Mouse (Mus musculus) CH12.LX (cell line): ENCODE measurements around the gene Arhgef33. TPM values are rescaled to one million over a fixed set of nuclear protein-coding genes. Genes with fewer than 3 reads are reported as not detected.

ENCODE experiments used
- DNase-seq: peaks from one replicate; pipeline ENCODE4 v3.0.0-alpha.2; 2013; ENCODE audit errors: extremely low read depth
- H3K27ac ChIP-seq: 2 replicates; pipeline ENCODE4 v1.5.1; 2012; ENCODE audit warnings: low read depth, mild to moderate bottlenecking, control low read depth, moderate library complexity; ENCODE audit not compliant: insufficient read depth
- H3K27me3 ChIP-seq: replicated peaks from 2 replicates; pipeline ENCODE3; 2012; ENCODE audit warnings: inconsistent platforms
- H3K36me3 ChIP-seq, 2 experiments: replicated peaks in 1 of 2; 2 replicates each; pipeline versions ENCODE3 to v1.6.1; 2012; ENCODE audit warnings: inconsistent platforms in 1 of 2, low read length in 1 of 2, mild to moderate bottlenecking in 1 of 2, mixed read lengths in 1 of 2, moderate library complexity in 1 of 2; ENCODE audit not compliant: control insufficient read depth in 1 of 2, insufficient read depth in 1 of 2
- H3K4me1 ChIP-seq, 2 experiments: 2 replicates each; pipeline ENCODE4 v1.6.1; 2012; ENCODE audit warnings: inconsistent platforms in 1 of 2, moderate library complexity in 1 of 2; ENCODE audit not compliant: insufficient read depth in 2 of 2, control insufficient read depth in 1 of 2
- H3K4me2 ChIP-seq: 2 replicates; pipeline ENCODE4 v1.6.1; 2012; ENCODE audit warnings: low read depth, mild to moderate bottlenecking, control low read depth; ENCODE audit not compliant: poor library complexity, insufficient read depth, severe bottlenecking
- H3K4me3 ChIP-seq, 3 experiments: fragments of 150-350 bp in 1 of 3; sonication (generic) in 1 of 3; replicated peaks in 1 of 3; 2 replicates each; pipeline versions ENCODE3 to v1.5.1; 2011 to 2012; ENCODE audit warnings: low read depth in 2 of 3, low read length in 2 of 3, mild to moderate bottlenecking in 2 of 3, moderate library complexity in 2 of 3, control low read depth in 1 of 3, improper control_type of control experiment in 1 of 3, inconsistent platforms in 1 of 3, mixed read lengths in 1 of 3; ENCODE audit not compliant: poor library complexity in 1 of 3
- H3K79me2 ChIP-seq: replicated peaks from 2 replicates; pipeline ENCODE4 v1.6.1; 2012; ENCODE audit warnings: mild to moderate bottlenecking, moderate library complexity; ENCODE audit not compliant: control insufficient read depth, poor library complexity, insufficient read depth, severe bottlenecking; ENCODE audit errors: extremely low read depth
- H3K9ac ChIP-seq: 2 replicates; pipeline ENCODE4 v1.6.1; 2012; ENCODE audit warnings: low read depth, mild to moderate bottlenecking, control low read depth, moderate library complexity; ENCODE audit not compliant: insufficient read depth
- H3K9me3 ChIP-seq: replicated peaks from 2 replicates; pipeline ENCODE3; 2012; ENCODE audit warnings: low read length, inconsistent platforms, mixed read lengths
- BHLHE40 ChIP-seq: IDR thresholded peaks from 2 replicates; pipeline ENCODE4 v1.6.1; 2011; ENCODE audit warnings: mild to moderate bottlenecking, low read depth, low read length, improper control_type of control experiment
- CHD1 ChIP-seq: IDR thresholded peaks from 2 replicates; pipeline ENCODE4 v1.6.1; 2012; ENCODE audit warnings: low read depth, low read length, improper control_type of control experiment, inconsistent platforms
- CTCF ChIP-seq, 2 experiments: IDR thresholded peaks in 1 of 2; conservative IDR thresholded peaks in 1 of 2; 2 replicates each; pipeline ENCODE4 v1.5.1; 2011 to 2012; ENCODE audit warnings: low read depth in 2 of 2, low read length in 2 of 2, improper control_type of control experiment in 1 of 2, inconsistent platforms in 1 of 2, mild to moderate bottlenecking in 1 of 2, moderate library complexity in 1 of 2
- E2F4 ChIP-seq: IDR thresholded peaks from 2 replicates; pipeline ENCODE4 v1.6.1; 2011; ENCODE audit warnings: low read depth, low read length, improper control_type of control experiment; ENCODE audit not compliant: insufficient replicate concordance
- EP300 ChIP-seq: IDR thresholded peaks from 2 replicates; pipeline ENCODE4 v1.6.1; 2011; ENCODE audit warnings: low read length, improper control_type of control experiment
- HCFC1 ChIP-seq: IDR thresholded peaks from 2 replicates; pipeline ENCODE4 v1.6.1; 2012; ENCODE audit warnings: low read depth, mild to moderate bottlenecking, inconsistent platforms, low read length, improper control_type of control experiment
- JUND ChIP-seq: conservative IDR thresholded peaks from 2 replicates; pipeline ENCODE4 v1.6.1; 2011; ENCODE audit warnings: low read depth, low read length, improper control_type of control experiment
- MAFK ChIP-seq: IDR thresholded peaks from 2 replicates; pipeline ENCODE4 v1.6.1; 2011; ENCODE audit warnings: low read length, improper control_type of control experiment; ENCODE audit not compliant: insufficient replicate concordance
- MAX ChIP-seq: IDR thresholded peaks from 2 replicates; pipeline ENCODE4 v1.6.1; 2011; ENCODE audit warnings: low read length, improper control_type of control experiment
- MXI1 ChIP-seq: IDR thresholded peaks from 2 replicates; pipeline ENCODE4 v1.6.1; 2011; ENCODE audit warnings: mild to moderate bottlenecking, low read depth, low read length, improper control_type of control experiment
- MYC ChIP-seq: IDR thresholded peaks from 2 replicates; pipeline ENCODE4 v1.6.1; 2011; ENCODE audit warnings: low read depth, mild to moderate bottlenecking, improper control_type of control experiment, low read length
- POLR2AphosphoS2 ChIP-seq: IDR thresholded peaks from 2 replicates; pipeline ENCODE4 v1.6.1; 2011; ENCODE audit warnings: low read depth, low read length, improper control_type of control experiment
- RAD21 ChIP-seq: IDR thresholded peaks from 2 replicates; pipeline ENCODE4 v1.6.1; 2011; ENCODE audit warnings: low read depth, mild to moderate bottlenecking, low read length, improper control_type of control experiment, moderate library complexity
- USF2 ChIP-seq: conservative IDR thresholded peaks from 2 replicates; pipeline ENCODE4 v1.6.1; 2011; ENCODE audit warnings: low read depth, low read length, improper control_type of control experiment
- ZC3H11A ChIP-seq: IDR thresholded peaks from 2 replicates; pipeline ENCODE4 v1.6.1; 2012; ENCODE audit warnings: low read depth, mild to moderate bottlenecking, inconsistent platforms, low read length, improper control_type of control experiment
- ZNF384 ChIP-seq: IDR thresholded peaks from 2 replicates; pipeline ENCODE4 v1.6.1; 2012; ENCODE audit warnings: low read depth, low read length, improper control_type of control experiment, inconsistent platforms
- dilution Hi-C: fragments of 300-500 bp; cut with MboI; formaldehyde crosslinking; loops from 2 replicates; pipeline ENCODE4 v1.14.3; 2020; ENCODE audit warnings: low sequenced_read_pairs; ENCODE audit not compliant: extremely low pct_unique_long_range_greater_than_20kb, extremely low pct_ligation_motif_present
- in situ Hi-C: fragments of 300-500 bp; cut with MboI; formaldehyde crosslinking; loops from 3 replicates; pipeline ENCODE4 v1.14.3; 2019; ENCODE audit warnings: low sequenced_read_pairs, low pct_ligation_motif_present, low pct_unique_long_range_greater_than_20kb, mixed read lengths
- polyA plus RNA-seq: library from polyadenylated mRNA; unstranded; fragments of >175 nt; gene quantifications from 2 replicates; pipeline ENCODE4 v1.2.1, GENCODE M21; 2012; ENCODE audit warnings: low read depth; ENCODE audit not compliant: insufficient read length
- total RNA-seq, 2 experiments: library from RNA; depleted of rRNA; stranded (reverse); fragments of 300-350 nt in 1 of 2; fragments of >200 nt in 1 of 2; gene quantifications; 2 replicates each; pipeline ENCODE4 v1.2.3; 2012 to 2014

Gene Arhgef33
- total and polyA plus RNA-seq, 3 experiments: 0.55 TPM; not detected in 2

- H3K4me2 ChIP-seq: no peak overlapping the region
- no peaks in the 10 kb centered on the region for H3K79me2 ChIP-seq
- no peak overlapping the region for H3K9ac ChIP-seq
- H3K36me3 ChIP-seq: peaks cover 53 to 85% of the 10 kb centered on the region in 2 experiments
- peaks cover 0 to 6% of the 10 kb centered on the region in 2 experiments; a peak in 1 of 4 replicates for H3K4me1 ChIP-seq
- TF ChIP-seq ZNF384 (no peak), JUND (no peak), HCFC1 (no peak), MYC (no peak), USF2 (no peak), CHD1 (no peak), MAFK (no peak), RAD21 (no peak), MXI1 (no peak), ZC3H11A (no peak), POLR2AphosphoS2 (no peak), MAX (no peak), BHLHE40 (no peak), E2F4 (no peak), CTCF (conservative IDR thresholded peaks at IDR 0.05 in 1 of 2, IDR thresholded peaks at IDR 0.05 in 1 of 2; ENCODE audit: low read depth in 2 of 2, low read length in 2 of 2) (no peak), EP300 (no peak)
- in situ Hi-C loops (no loop called here), dilution Hi-C loops (no loop called here)
- no peak overlapping the region for H3K27ac ChIP-seq
- no peak overlapping the region for H3K4me3 ChIP-seq
- H3K9me3 ChIP-seq: no peaks in the 10 kb centered on the region
- no peak for DNase-seq
- no peaks in the 10 kb centered on the region for H3K27me3 ChIP-seq
Measured at GRCm38 (mm10) chr17:80446470-80446869, 139.3 kb downstream of the Arhgef33 start.

Other genes starting within 250 kb of the Arhgef33 start
- gene Hnrnpll, start 245.1 kb upstream of the Arhgef33 start, total RNA-seq (2012; rRNA removed): 24.1 and 26.1 TPM in 2 replicates
- gene Hnrnpll, start 245.1 kb upstream of the Arhgef33 start, total RNA-seq (2014; rRNA removed): 22.3 and 24.2 TPM in 2 replicates
- gene Hnrnpll, start 245.1 kb upstream of the Arhgef33 start, polyA plus RNA-seq: 14.4 TPM in 2 replicates
- not detected in 2 replicates for gene Galm, start 179.9 kb upstream of the Arhgef33 start, total RNA-seq (2012; rRNA removed)
- gene Galm, start 179.9 kb upstream of the Arhgef33 start, total RNA-seq (2014; rRNA removed): 0.09 TPM in 1 of 2 replicates, not detected in the other
- gene Galm, start 179.9 kb upstream of the Arhgef33 start, polyA plus RNA-seq: not detected in 2 replicates
- gene Srsf7, start 100.1 kb upstream of the Arhgef33 start, total RNA-seq (2012; rRNA removed): 268 and 366 TPM in 2 replicates
- gene Srsf7, start 100.1 kb upstream of the Arhgef33 start, total RNA-seq (2014; rRNA removed): 442 and 482 TPM in 2 replicates
- gene Srsf7, start 100.1 kb upstream of the Arhgef33 start, polyA plus RNA-seq: 383 and 398 TPM in 2 replicates
- 0.13 TPM in 1 of 2 replicates, not detected in the other for gene Ttc39d, start 99.9 kb upstream of the Arhgef33 start, total RNA-seq (2012; rRNA removed)
- not detected in 2 replicates for gene Ttc39d, start 99.9 kb upstream of the Arhgef33 start, total RNA-seq (2014; rRNA removed)
- gene Ttc39d, start 99.9 kb upstream of the Arhgef33 start, polyA plus RNA-seq: not detected in 2 replicates
- gene Gemin6, start 83.0 kb upstream of the Arhgef33 start, total RNA-seq (2012; rRNA removed): 65.6 and 85.9 TPM in 2 replicates
- 120 and 143 TPM in 2 replicates for gene Gemin6, start 83.0 kb upstream of the Arhgef33 start, total RNA-seq (2014; rRNA removed)
- gene Gemin6, start 83.0 kb upstream of the Arhgef33 start, polyA plus RNA-seq: 63.4 and 66.0 TPM in 2 replicates
- gene Morn2, start 17.2 kb upstream of the Arhgef33 start, total RNA-seq (2012; rRNA removed): 18.3 and 18.4 TPM in 2 replicates
- gene Morn2, start 17.2 kb upstream of the Arhgef33 start, total RNA-seq (2014; rRNA removed): 13.9 and 14.5 TPM in 2 replicates
- 17.2 and 18.1 TPM in 2 replicates for gene Morn2, start 17.2 kb upstream of the Arhgef33 start, polyA plus RNA-seq
- 13.6 and 20.3 TPM in 2 replicates for gene Dhx57, start 16.9 kb upstream of the Arhgef33 start, total RNA-seq (2012; rRNA removed)
- gene Dhx57, start 16.9 kb upstream of the Arhgef33 start, total RNA-seq (2014; rRNA removed): 22.0 and 22.4 TPM in 2 replicates
- 19.2 and 21.7 TPM in 2 replicates for gene Dhx57, start 16.9 kb upstream of the Arhgef33 start, polyA plus RNA-seq
- not detected in 2 replicates for gene Gm10190, start 66.1 kb downstream of the Arhgef33 start, total RNA-seq (2012; rRNA removed)
- gene Gm10190, start 66.1 kb downstream of the Arhgef33 start, total RNA-seq (2014; rRNA removed): not detected in 2 replicates
- gene Gm10190, start 66.1 kb downstream of the Arhgef33 start, polyA plus RNA-seq: not detected in 2 replicates
- gene Sos1, start 173.0 kb downstream of the Arhgef33 start, total RNA-seq (2012; rRNA removed): 4.7 TPM in 2 replicates
- gene Sos1, start 173.0 kb downstream of the Arhgef33 start, total RNA-seq (2014; rRNA removed): 3.6 and 4.0 TPM in 2 replicates
- gene Sos1, start 173.0 kb downstream of the Arhgef33 start, polyA plus RNA-seq: 9.5 and 10.7 TPM in 2 replicates